Mouse (Mus musculus) left cerebral cortex, adult 18-20 months (tissue): ENCODE data around the gene Igfbp7. TPM values are rescaled to one million over a fixed set of nuclear protein-coding genes. Genes with fewer than 3 reads are reported as not detected.
A peak's percentile ranks its signal among the peaks of the same experiment; 100 is the strongest.

Experiments used
- DNase-seq, 2 experiments: peaks; one replicate each; pipeline ENCODE4 v3.0.0; 2021 to 2022; ENCODE audit warnings: low spot score in 2 of 2, mixed read lengths in 1 of 2
- total RNA-seq, 2 experiments: library from RNA; stranded (reverse); gene quantifications; 2 replicates each; pipeline ENCODE4 v1.2.3; 2021

The Igfbp7 gene
- total RNA-seq, 2 experiments from 2014 or later: 36.1 to 38.5 TPM

GRCm38 (mm10) chr5:77381283-77381682, 26.6 kb downstream of the Igfbp7 start:
- no peak for DNase-seq

GRCm38 (mm10) chr5:77380321-77380901, 27.4 kb downstream of the Igfbp7 start:
- DNase-seq: no peak

GRCm38 (mm10) chr5:77379434-77380135, 28.3 kb downstream of the Igfbp7 start:
- DNase-seq: no peak

DNA sequence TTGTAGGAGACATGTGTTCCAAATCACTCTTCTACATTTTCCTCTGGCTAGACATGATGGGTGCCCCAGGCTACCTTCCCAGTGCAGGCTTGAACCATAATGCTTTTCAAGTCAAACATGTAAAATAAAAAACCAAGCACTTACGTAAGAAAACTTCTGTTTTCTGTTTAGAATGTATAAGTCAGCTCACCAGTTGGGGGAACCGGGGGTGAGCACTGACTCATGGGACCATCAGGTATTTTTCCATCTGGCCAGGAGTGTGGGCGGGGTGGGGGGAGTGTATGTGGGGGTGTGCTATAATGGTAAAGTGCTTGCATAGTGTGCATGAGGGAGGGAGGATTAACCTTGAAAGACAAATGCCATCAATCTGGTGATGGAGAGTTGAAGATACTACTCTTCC, 29.8 kb downstream of the Igfbp7 start:
- no peak for DNase-seq

DNA sequence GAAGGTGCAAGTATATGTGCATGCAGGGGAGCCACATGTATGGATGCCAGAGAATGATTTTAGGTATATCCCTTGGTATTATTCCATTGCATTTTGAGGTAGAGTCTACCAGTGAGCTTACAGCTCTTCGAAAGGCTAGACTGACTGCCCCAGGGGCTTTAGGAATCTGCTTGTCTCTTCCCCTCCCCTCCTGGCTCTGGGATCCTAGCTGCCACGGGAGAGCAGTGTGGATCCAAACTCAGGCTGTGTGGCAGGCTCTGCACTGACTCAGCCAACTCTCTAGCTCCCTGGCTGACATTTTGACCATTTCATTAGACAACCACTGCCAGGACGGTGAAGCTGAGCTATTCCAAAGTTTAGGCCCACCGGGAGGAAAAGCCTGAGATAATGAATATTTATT, 32.3 kb downstream of the Igfbp7 start:
- DNase-seq: no peak

DNA sequence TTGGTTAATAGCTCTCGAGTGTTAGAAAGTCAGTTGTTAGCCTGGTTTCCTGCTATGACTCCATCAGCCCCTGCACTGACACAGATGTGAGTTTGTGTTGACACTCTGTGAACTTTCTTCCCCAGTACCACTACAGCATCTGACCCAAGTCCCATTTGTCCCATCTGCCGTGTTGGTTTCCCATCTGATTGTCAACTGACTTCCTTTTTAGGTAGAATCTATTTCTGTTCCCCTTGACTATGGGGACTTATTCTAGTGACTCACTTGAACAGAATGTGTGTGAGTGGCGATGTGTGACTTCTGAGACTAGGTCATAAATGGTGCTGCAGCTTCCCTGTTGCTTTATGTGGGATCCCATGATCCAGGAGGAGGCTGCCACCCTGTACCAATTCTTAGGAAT, 32.9 kb downstream of the Igfbp7 start:
- DNase-seq: no peak

GRCm38 (mm10) chr5:77372778-77373177, 35.1 kb downstream of the Igfbp7 start:
- DNase-seq: no peak

DNA sequence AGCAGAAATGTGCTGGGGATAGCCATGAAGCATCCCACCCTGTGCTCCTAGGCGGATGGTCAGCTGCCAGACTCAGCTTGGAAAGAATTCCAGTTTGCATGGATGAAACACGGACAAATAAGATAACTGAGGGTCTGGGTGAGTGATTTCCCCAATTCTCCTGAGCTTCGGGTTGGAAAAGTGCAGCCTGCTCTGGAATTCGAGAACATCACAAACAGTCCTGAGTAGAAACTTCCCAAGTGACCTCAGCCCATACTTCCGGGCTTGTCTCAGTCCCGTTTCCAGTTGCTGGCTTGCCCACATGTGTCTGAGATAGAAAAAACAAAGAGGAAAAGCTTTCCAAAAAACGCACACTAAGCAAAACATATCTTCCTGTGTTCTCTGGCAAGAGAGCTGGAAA, 35.6 kb downstream of the Igfbp7 start:
- no peak for DNase-seq

DNA sequence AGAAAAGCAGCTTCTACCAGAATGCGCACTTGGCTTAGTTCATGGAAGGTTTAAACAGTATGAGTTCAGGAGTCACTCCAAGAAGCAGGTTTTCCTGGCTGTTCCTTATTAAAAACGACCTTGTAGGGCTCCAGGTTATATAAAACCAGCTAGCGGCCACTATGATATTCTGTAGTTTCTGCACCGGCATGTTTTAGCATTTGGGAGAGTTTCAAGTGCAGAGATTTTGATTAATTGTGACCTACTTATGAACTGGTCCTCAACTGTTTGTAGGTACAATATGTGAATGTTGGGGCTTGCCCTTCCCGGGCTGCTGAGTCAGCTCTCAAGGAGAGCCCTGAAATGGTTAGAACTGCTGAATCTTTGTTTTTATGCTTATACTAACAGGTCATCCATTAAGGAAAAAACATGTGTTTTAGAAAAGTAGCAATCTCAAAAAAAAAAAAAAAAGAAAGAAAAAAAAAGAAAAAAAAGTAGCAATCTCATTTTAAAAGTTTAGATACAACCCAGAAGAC, 37.4 kb downstream of the Igfbp7 start:
- no peak for DNase-seq

GRCm38 (mm10) chr5:77369394-77369793, 38.4 kb downstream of the Igfbp7 start:
- no peak for DNase-seq

DNA sequence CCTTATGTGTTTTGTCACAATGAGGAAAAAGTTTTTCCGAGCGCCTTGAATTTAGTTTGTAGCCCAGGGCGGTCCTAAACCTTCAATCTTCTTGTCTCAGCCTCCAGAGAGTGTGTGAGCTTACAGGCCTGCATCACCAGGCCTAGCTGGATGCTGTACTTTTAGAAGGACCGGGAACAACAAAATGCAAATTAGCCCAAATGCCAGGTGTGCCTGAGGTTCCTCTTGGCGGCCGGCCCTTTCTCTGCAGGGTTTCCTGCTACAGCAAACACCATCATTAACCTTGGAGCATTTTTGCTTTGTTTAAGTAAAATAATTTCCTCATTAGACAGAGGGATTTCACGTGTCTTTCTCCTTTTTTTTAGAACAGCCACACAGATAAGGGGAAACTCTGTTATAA, 39.6 kb downstream of the Igfbp7 start:
- no peak for DNase-seq

DNA sequence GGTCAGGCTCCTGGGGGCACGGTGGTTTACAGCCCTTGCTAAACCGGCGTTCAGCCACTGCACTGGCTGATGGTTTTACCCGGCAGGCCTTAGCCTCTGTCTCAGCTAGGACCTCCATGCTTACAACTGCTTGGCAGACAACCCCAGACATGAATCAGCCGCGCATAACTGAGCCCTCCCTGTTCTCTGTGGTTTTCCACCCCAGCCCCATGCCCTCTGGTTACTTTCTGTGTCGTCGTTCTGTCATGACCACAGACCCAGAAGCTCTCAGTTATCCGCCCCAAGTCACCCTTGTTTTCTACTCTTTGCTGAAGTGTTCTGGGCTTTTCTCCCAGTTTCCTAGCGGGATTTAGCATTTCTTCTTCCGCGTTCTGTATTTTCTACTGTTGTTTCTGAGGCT, 40.2 kb downstream of the Igfbp7 start:
- DNase-seq: no peak

- no peak for DNase-seq
These were observed 40.7 kb downstream of the Igfbp7 start for GRCm38 (mm10) chr5:77367145-77367544.

DNA sequence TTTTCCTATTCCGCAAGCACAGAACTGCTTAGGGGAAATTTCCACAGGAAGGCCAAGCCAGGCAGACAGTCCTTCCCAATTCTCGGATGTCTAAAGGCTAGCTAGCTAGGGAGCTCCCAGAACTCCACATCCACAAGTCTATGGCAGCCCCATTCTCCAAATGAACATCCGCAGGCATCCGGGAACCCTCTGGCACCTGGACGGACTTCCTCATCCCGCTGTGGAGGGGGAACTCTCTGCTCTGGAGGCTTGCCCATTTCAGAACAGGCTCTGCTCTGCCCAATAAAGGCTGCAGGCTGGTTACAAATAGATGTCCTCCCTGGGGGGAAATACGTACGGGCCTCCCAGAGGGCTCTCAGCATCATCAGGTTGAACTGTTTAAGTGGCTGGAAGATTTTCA, 41.5 kb downstream of the Igfbp7 start:
- DNase-seq: no peak

- DNase-seq: no peak
These were observed 43.3 kb downstream of the Igfbp7 start for GRCm38 (mm10) chr5:77364443-77365038.

- peak; percentile 51 to 67 for DNase-seq
These were observed 44.2 kb downstream of the Igfbp7 start for GRCm38 (mm10) chr5:77363650-77364049.

DNA sequence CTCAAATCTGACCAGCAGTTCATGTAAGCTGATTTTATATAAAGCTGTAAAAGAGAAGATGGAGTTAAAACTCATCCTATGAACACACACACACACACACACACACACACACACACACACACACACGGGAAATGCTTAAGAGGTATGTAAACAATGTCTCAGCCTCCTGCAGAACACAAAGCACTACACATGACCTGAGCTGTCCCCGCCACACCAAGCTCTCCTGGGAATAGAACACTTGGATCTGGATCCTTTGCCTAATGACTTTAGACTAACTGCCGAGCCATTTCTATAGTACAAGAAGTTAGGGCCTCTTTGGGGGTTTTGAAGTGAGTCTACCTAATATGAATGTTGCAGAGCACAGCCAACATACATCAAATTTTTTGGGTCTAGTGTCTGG, 45.7 kb downstream of the Igfbp7 start:
- no peak for DNase-seq

- DNase-seq: no peak
These were observed 46.8 kb downstream of the Igfbp7 start for GRCm38 (mm10) chr5:77361006-77361405.

DNA sequence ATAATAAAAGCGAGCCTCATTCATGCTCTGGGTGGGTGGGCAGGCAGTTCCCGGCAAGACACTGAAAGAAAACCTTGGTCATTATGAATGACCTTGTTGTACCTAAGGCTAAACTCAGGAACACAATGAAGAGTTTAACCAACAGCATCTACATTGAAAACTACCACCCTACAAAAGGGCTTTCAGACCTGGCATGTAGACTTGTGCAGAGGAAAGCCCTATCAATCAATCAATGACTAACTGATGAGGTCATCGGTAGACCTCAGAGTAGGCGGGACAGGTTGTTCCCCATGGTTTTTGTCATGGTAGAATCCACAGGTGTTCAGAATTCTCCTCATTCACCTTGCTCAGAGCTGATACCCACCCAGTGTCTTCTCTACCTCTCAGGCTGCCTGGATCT, 47.9 kb downstream of the Igfbp7 start:
- DNase-seq: no peak

DNA sequence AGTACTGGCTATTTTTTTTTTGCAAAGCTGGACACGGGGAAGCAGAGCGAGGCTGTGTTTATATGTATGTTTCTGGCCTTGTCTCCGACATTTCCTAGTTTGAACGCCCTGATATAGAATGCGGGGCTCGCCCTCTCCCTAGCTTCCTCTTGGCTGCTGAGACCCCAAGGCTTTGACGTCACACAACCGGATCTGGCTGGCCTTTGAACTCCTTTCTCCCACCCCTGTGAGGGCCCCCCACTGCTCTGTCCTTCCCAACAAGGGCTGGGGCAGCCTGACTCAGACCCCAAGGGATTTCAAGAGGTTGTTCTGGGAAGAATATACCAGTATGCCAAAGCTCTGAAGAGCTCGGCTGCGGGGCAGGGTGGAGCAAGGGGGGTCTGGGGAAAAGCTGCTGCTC, 49.5 kb downstream of the Igfbp7 start:
- DNase-seq: no peak

DNA sequence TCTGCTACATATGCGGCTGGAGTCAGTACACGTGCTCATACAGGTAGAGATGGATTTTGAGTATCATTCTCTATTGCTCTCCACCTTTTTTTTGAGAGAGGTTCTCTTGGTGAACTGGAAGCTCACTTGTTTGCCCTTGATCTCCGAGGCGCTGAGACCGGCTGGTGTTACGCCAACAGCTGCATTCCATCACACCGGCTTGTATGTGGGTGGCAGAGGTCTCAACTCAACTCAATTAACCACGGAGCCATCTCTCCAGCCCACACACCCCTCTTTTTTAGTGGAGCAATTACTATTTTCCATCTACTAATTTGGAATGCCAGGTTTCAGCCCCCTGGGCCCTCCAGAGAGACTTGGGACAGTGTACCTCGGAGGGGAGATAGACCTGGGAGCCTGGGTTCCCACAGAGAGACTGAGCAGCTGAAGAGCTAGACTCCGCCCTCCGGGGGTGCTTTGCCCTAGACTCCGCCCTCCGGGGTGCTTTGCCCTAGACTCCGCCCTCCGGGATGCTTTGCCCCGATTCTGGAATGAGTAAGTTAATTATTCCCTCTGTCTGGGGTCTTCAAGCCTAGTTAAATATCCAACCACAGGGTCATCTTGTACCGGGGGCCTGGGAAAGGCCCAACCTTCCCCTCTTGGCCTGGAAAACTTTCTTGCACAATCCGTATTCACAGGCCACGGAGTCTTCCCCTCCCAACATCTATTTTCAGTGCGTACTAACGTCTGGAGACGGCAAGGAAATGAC, 50.3 kb downstream of the Igfbp7 start:
- no peak for DNase-seq
